Mouse (Mus musculus): ENCODE measurements around the gene Itga9. TPM values are rescaled to one million over a fixed set of nuclear protein-coding genes. Genes with fewer than 3 reads are reported as not detected.

Itga9 gene
- polyA plus RNA-seq, 1 experiment from 2014 or later: 6.3 TPM

GRCm38 (mm10) chr9:118763203-118763602, 156.7 kb downstream of the Itga9 start:
- H3K27ac ChIP-seq (ENCODE audit: low read depth, low read length): no peak overlapping the region
- no peak overlapping the region for H3K9ac ChIP-seq (ENCODE audit: low read depth, low read length)
- H3K4me2 ChIP-seq (replicated peaks; ENCODE audit: low read depth, low read length): no peak overlapping the region
- no peaks in the 10 kb centered on the region for H3K27me3 ChIP-seq (ENCODE audit: control insufficient read depth, insufficient read depth, low read length)
- no peak overlapping the region for H3K4me3 ChIP-seq (ENCODE audit: low read depth, low read length)
- DNase-seq (ENCODE audit: low spot score): no peak
- no peaks in the 10 kb centered on the region for H3K9me3 ChIP-seq (ENCODE audit: control insufficient read depth, low read length)
- WGBS: 84% methylated on average over 4 of the region's 4 CpGs
- no peaks in the 10 kb centered on the region; the same call in 1 of the 2 replicates for H3K4me1 ChIP-seq (replicated peaks; ENCODE audit: control insufficient read depth, insufficient read depth, low read length)
- H3K36me3 ChIP-seq (ENCODE audit: control insufficient read depth, insufficient read depth, low read length): no peaks in the 10 kb centered on the region
- no peak for ATAC-seq (ENCODE audit: low FRiP score)

- Histone ChIP-seq H3K4me3 (ENCODE audit: low read depth, low read length) (no peak overlapping the region), H3K9me3 (ENCODE audit: control insufficient read depth, low read length) (no peaks in the 10 kb centered on the region), H3K4me2 (replicated peaks; ENCODE audit: low read depth, low read length) (no peak overlapping the region), H3K4me1 (replicated peaks; ENCODE audit: control insufficient read depth, insufficient read depth, low read length) (no peaks in the 10 kb centered on the region; the same call in 1 of the 2 replicates), H3K27ac (ENCODE audit: low read depth, low read length) (no peak overlapping the region), H3K27me3 (ENCODE audit: control insufficient read depth, insufficient read depth, low read length) (no peaks in the 10 kb centered on the region), H3K9ac (ENCODE audit: low read depth, low read length) (no peak overlapping the region), H3K36me3 (ENCODE audit: control insufficient read depth, insufficient read depth, low read length) (no peaks in the 10 kb centered on the region)
- ATAC-seq (ENCODE audit: low FRiP score) (no peak), DNase-seq (ENCODE audit: low spot score) (no peak)
- WGBS: 84% methylated on average over 3 of the region's 3 CpGs
Observed at GRCm38 (mm10) chr9:118763646-118764045, 157.2 kb downstream of the Itga9 start.

- Histone ChIP-seq H3K4me1 (replicated peaks; ENCODE audit: control insufficient read depth, insufficient read depth, low read length) (no peaks in the 10 kb centered on the region; the same call in 1 of the 2 replicates), H3K9ac (ENCODE audit: low read depth, low read length) (no peak overlapping the region), H3K27me3 (ENCODE audit: control insufficient read depth, insufficient read depth, low read length) (no peaks in the 10 kb centered on the region), H3K27ac (ENCODE audit: low read depth, low read length) (no peak overlapping the region), H3K4me2 (replicated peaks; ENCODE audit: low read depth, low read length) (no peak overlapping the region), H3K4me3 (ENCODE audit: low read depth, low read length) (no peak overlapping the region), H3K9me3 (ENCODE audit: control insufficient read depth, low read length) (no peaks in the 10 kb centered on the region), H3K36me3 (ENCODE audit: control insufficient read depth, insufficient read depth, low read length) (no peaks in the 10 kb centered on the region)
- ATAC-seq (ENCODE audit: low FRiP score): no peak
- no peak for DNase-seq (ENCODE audit: low spot score)
Observed at GRCm38 (mm10) chr9:118765059-118765458, 158.6 kb downstream of the Itga9 start.

GRCm38 (mm10) chr9:118767008-118767407, 160.5 kb downstream of the Itga9 start:
- DNase-seq (ENCODE audit: low spot score): no peak
- WGBS: 73% methylated on average over 7 of the region's 7 CpGs
- no peak overlapping the region for H3K9ac ChIP-seq (ENCODE audit: low read depth, low read length)
- H3K27ac ChIP-seq (ENCODE audit: low read depth, low read length): no peak overlapping the region
- no peak; the same call in 1 of the 2 replicates for ATAC-seq (ENCODE audit: low FRiP score)
- H3K4me3 ChIP-seq (ENCODE audit: low read depth, low read length): no peak overlapping the region
- H3K27me3 ChIP-seq (ENCODE audit: control insufficient read depth, insufficient read depth, low read length): no peaks in the 10 kb centered on the region
- H3K4me2 ChIP-seq (replicated peaks; ENCODE audit: low read depth, low read length): no peak overlapping the region
- no peaks in the 10 kb centered on the region for H3K36me3 ChIP-seq (ENCODE audit: control insufficient read depth, insufficient read depth, low read length)
- no peaks in the 10 kb centered on the region for H3K9me3 ChIP-seq (ENCODE audit: control insufficient read depth, low read length)
- H3K4me1 ChIP-seq (replicated peaks; ENCODE audit: control insufficient read depth, insufficient read depth, low read length): no peaks in the 10 kb centered on the region; the same call in 1 of the 2 replicates

GRCm38 (mm10) chr9:118768596-118768995, 162.1 kb downstream of the Itga9 start:
- H3K4me3 ChIP-seq (ENCODE audit: low read depth, low read length): no peak overlapping the region
- H3K36me3 ChIP-seq (ENCODE audit: control insufficient read depth, insufficient read depth, low read length): no peaks in the 10 kb centered on the region
- H3K9me3 ChIP-seq (ENCODE audit: control insufficient read depth, low read length): no peaks in the 10 kb centered on the region
- no peaks in the 10 kb centered on the region for H3K4me1 ChIP-seq (replicated peaks; ENCODE audit: control insufficient read depth, insufficient read depth, low read length)
- H3K27me3 ChIP-seq (ENCODE audit: control insufficient read depth, insufficient read depth, low read length): no peaks in the 10 kb centered on the region
- no peak overlapping the region for H3K9ac ChIP-seq (ENCODE audit: low read depth, low read length)
- DNase-seq (ENCODE audit: low spot score) (no peak), ATAC-seq (ENCODE audit: low FRiP score) (no peak)
- no peak overlapping the region for H3K4me2 ChIP-seq (replicated peaks; ENCODE audit: low read depth, low read length)
- 42% methylated on average over 4 of the region's 4 CpGs for WGBS
- no peak overlapping the region for H3K27ac ChIP-seq (ENCODE audit: low read depth, low read length)

GRCm38 (mm10) chr9:118770366-118770765, 163.9 kb downstream of the Itga9 start:
- no peak overlapping the region for H3K4me3 ChIP-seq (ENCODE audit: low read depth, low read length)
- no peaks in the 10 kb centered on the region for H3K4me1 ChIP-seq (replicated peaks; ENCODE audit: control insufficient read depth, insufficient read depth, low read length)
- DNase-seq (ENCODE audit: low spot score): no peak
- no peak overlapping the region for H3K27ac ChIP-seq (ENCODE audit: low read depth, low read length)
- H3K9me3 ChIP-seq (ENCODE audit: control insufficient read depth, low read length): no peaks in the 10 kb centered on the region
- no peak for ATAC-seq (ENCODE audit: low FRiP score)
- no peak overlapping the region for H3K9ac ChIP-seq (ENCODE audit: low read depth, low read length)
- no peak overlapping the region for H3K4me2 ChIP-seq (replicated peaks; ENCODE audit: low read depth, low read length)
- H3K36me3 ChIP-seq (ENCODE audit: control insufficient read depth, insufficient read depth, low read length): no peaks in the 10 kb centered on the region
- no peaks in the 10 kb centered on the region for H3K27me3 ChIP-seq (ENCODE audit: control insufficient read depth, insufficient read depth, low read length)
- 86% methylated on average over 4 of the region's 4 CpGs for WGBS

- Histone ChIP-seq H3K4me3 (ENCODE audit: low read depth, low read length) (no peak overlapping the region), H3K9ac (ENCODE audit: low read depth, low read length) (no peak overlapping the region), H3K27ac (ENCODE audit: low read depth, low read length) (no peak overlapping the region), H3K27me3 (ENCODE audit: control insufficient read depth, insufficient read depth, low read length) (no peaks in the 10 kb centered on the region), H3K4me2 (replicated peaks; ENCODE audit: low read depth, low read length) (no peak overlapping the region), H3K36me3 (ENCODE audit: control insufficient read depth, insufficient read depth, low read length) (no peaks in the 10 kb centered on the region), H3K9me3 (ENCODE audit: control insufficient read depth, low read length) (no peaks in the 10 kb centered on the region), H3K4me1 (replicated peaks; ENCODE audit: control insufficient read depth, insufficient read depth, low read length) (no peaks in the 10 kb centered on the region)
- DNase-seq (ENCODE audit: low spot score) (no peak), ATAC-seq (ENCODE audit: low FRiP score) (no peak)
- 67% methylated on average over 6 of the region's 6 CpGs for WGBS
Observed at GRCm38 (mm10) chr9:118774676-118775075, 168.2 kb downstream of the Itga9 start.

- no peak for ATAC-seq (ENCODE audit: low FRiP score)
- no peak overlapping the region for H3K27ac ChIP-seq (ENCODE audit: low read depth, low read length)
- DNase-seq (ENCODE audit: low spot score): no peak
- H3K9me3 ChIP-seq (ENCODE audit: control insufficient read depth, low read length): no peaks in the 10 kb centered on the region
- no peaks in the 10 kb centered on the region for H3K27me3 ChIP-seq (ENCODE audit: control insufficient read depth, insufficient read depth, low read length)
- 90% methylated on average over 2 of the region's 2 CpGs for WGBS
- no peak overlapping the region for H3K9ac ChIP-seq (ENCODE audit: low read depth, low read length)
- H3K36me3 ChIP-seq (ENCODE audit: control insufficient read depth, insufficient read depth, low read length): no peaks in the 10 kb centered on the region
- H3K4me1 ChIP-seq (replicated peaks; ENCODE audit: control insufficient read depth, insufficient read depth, low read length): no peaks in the 10 kb centered on the region
- no peak overlapping the region for H3K4me3 ChIP-seq (ENCODE audit: low read depth, low read length)
- H3K4me2 ChIP-seq (replicated peaks; ENCODE audit: low read depth, low read length): no peak overlapping the region
Observed at GRCm38 (mm10) chr9:118776880-118777438, 170.5 kb downstream of the Itga9 start.

GRCm38 (mm10) chr9:118778596-118778995, 172.1 kb downstream of the Itga9 start:
- H3K9me3 ChIP-seq (ENCODE audit: control insufficient read depth, low read length): no peaks in the 10 kb centered on the region
- H3K4me2 ChIP-seq (replicated peaks; ENCODE audit: low read depth, low read length): no peak overlapping the region
- WGBS: 72% methylated on average over 2 of the region's 2 CpGs
- H3K27me3 ChIP-seq (ENCODE audit: control insufficient read depth, insufficient read depth, low read length): no peaks in the 10 kb centered on the region
- no peaks in the 10 kb centered on the region for H3K4me1 ChIP-seq (replicated peaks; ENCODE audit: control insufficient read depth, insufficient read depth, low read length)
- H3K36me3 ChIP-seq (ENCODE audit: control insufficient read depth, insufficient read depth, low read length): no peaks in the 10 kb centered on the region
- no peak for DNase-seq (ENCODE audit: low spot score)
- no peak for ATAC-seq (ENCODE audit: low FRiP score)
- H3K27ac ChIP-seq (ENCODE audit: low read depth, low read length): no peak overlapping the region
- no peak overlapping the region for H3K9ac ChIP-seq (ENCODE audit: low read depth, low read length)
- no peak overlapping the region for H3K4me3 ChIP-seq (ENCODE audit: low read depth, low read length)

All from hindbrain, embryonic 11.5 days (tissue).